Mouse (Mus musculus) kidney, adult 2 months (tissue): ENCODE results near the gene Khdc3.

Source experiments
- CTCF ChIP-seq: fragments of 200-500 bp; conservative IDR thresholded peaks from 2 replicates; pipeline ENCODE4 v1.5.1; 2011; ENCODE audit warnings: low read depth, mild to moderate bottlenecking, control low read depth, low read length, moderate library complexity, mixed read lengths; ENCODE audit not compliant: insufficient read depth, insufficient read length
- POLR2A ChIP-seq: fragments of 200-500 bp; IDR thresholded peaks from one replicate; pipeline ENCODE4 v1.6.1; 2011; ENCODE audit warnings: low read depth, low read length, control low read depth

DNA sequence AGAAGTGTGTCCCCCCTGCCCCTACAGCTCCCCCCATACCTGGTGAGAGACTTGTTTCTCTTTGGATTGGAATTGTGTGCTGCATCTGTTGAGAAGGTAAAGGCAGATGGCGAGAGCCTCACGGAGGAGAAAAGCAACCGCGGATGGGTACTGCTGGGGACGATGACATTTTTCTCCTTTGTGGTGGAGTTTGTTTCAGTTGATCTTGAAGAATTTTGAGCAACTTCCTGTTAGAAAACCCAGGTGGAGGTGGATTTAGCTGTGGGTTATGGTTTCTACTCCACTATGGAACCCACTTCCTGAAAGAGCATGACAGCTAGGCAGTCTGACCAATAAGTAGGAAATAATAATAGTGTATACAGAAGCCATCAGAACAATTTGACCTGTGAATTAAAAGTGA lies 28.5 kb upstream of the Khdc3 start:
- TF ChIP-seq CTCF (no peak), POLR2A (no peak)
